Mouse (Mus musculus): ENCODE data around the gene Mllt3. TPM values are rescaled to one million over a fixed set of nuclear protein-coding genes. Genes with fewer than 3 reads are reported as not detected.

The Mllt3 gene
- total and polyA plus RNA-seq, 3 experiments = 15.4 to 75.3 TPM; not detected in 1

DNA sequence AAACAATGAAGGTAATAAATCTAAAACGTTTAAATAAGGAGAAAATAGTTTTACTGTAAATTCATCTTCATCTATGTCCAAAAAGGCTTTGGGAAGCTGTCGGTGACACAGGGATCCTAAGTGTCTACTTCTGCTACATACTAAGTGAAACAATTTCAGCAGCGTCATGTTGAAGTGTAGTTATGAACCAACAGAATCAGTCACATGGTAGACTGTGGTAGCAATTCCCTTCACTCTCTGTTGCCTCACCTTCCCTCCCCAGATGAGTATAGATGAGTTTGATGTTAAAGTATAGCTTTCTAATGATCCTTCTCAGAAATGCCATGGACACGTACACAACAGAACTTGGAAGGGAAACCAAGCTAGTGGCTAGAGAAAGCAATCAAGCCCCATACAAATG, 79.9 kb downstream of the Mllt3 start:
- Histone ChIP-seq H3K27ac (ENCODE audit: control insufficient read depth, low read depth, low read length) (no peak overlapping the region), H3K27me3 (ENCODE audit: control insufficient read depth in 1 of 2, insufficient read depth in 2 of 2, low read length in 2 of 2) (no peaks in the 10 kb centered on the region), H3K9ac (ENCODE audit: control insufficient read depth, low read depth, low read length, poor library complexity, severe bottlenecking) (no peak overlapping the region), H3K9me3 (replicated peaks; ENCODE audit: insufficient read depth, low read length) (no peaks in the 10 kb centered on the region), H3K79me2 (ENCODE audit: control insufficient read depth, insufficient read depth, low read length, poor library complexity) (no peaks in the 10 kb centered on the region), H3K4me1 (ENCODE audit: control insufficient read depth in 1 of 2, insufficient read depth in 2 of 2, low read length in 2 of 2) (peaks cover 5 to 7% of the 10 kb centered on the region in 2 experiments; a peak in 3 of 4 replicates), H3K36me3 (ENCODE audit: control insufficient read depth in 1 of 2, insufficient read depth in 2 of 2, low read length in 2 of 2) (peaks cover 0 to 5% of the 10 kb centered on the region in 2 experiments; a peak in 2 of 4 replicates), H3K4me3 (ENCODE audit: control insufficient read depth in 1 of 2, insufficient read depth in 1 of 2, low read depth in 2 of 2, low read length in 2 of 2) (no peak overlapping the region)
- DNase-seq (ENCODE audit: low read depth, low spot score) = no peak
- TF ChIP-seq ETS1 (IDR thresholded peaks at IDR 0.05; ENCODE audit: low read depth, low read length) (no peak), ZC3H11A (IDR thresholded peaks at IDR 0.05; ENCODE audit: low read depth, low read length) (no peak), BHLHE40 (IDR thresholded peaks at IDR 0.05; ENCODE audit: borderline replicate concordance, low read depth, low read length) (no peak), CHD1 (IDR thresholded peaks at IDR 0.05; ENCODE audit: low read depth, low read length) (no peak), TCF12 (IDR thresholded peaks at IDR 0.05; ENCODE audit: low read depth, low read length) (no peak)

DNA sequence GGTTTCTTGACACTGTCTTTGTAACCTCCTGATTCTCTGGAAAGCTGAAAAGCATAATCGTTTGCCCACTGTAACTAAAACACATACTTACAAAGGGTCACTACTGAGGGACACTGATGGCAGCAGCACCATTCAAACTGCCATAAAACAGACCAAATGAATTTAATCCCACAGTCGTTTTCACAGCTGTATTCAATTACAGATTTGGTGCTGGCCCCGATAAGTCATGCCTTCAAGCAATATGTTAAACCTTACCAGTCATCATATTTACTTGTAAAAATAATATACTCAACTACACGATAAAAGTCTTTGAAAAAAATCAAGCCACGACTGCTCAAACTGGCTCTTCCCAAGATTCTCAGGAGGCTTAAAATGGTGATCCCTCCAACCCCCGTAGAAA, 83.7 kb downstream of the Mllt3 start:
- H3K36me3 ChIP-seq (ENCODE audit: control insufficient read depth in 1 of 2, insufficient read depth in 2 of 2, low read length in 2 of 2) = peaks cover 0 to 7% of the 10 kb centered on the region in 2 experiments; a peak in 1 of 4 replicates
- no peaks in the 10 kb centered on the region; the same call in 1 of the 2 replicates for H3K79me2 ChIP-seq (ENCODE audit: control insufficient read depth, insufficient read depth, low read length, poor library complexity)
- H3K27ac ChIP-seq (ENCODE audit: control insufficient read depth, low read depth, low read length) = no peak overlapping the region
- no peaks in the 10 kb centered on the region for H3K9me3 ChIP-seq (replicated peaks; ENCODE audit: insufficient read depth, low read length)
- no peak for DNase-seq (ENCODE audit: low read depth, low spot score)
- H3K4me3 ChIP-seq (ENCODE audit: control insufficient read depth in 1 of 2, insufficient read depth in 1 of 2, low read depth in 2 of 2, low read length in 2 of 2) = no peak overlapping the region
- H3K27me3 ChIP-seq (ENCODE audit: control insufficient read depth in 1 of 2, insufficient read depth in 2 of 2, low read length in 2 of 2) = no peaks in the 10 kb centered on the region
- TF ChIP-seq ZNF384 (IDR thresholded peaks at IDR 0.05; ENCODE audit: low read depth, low read length) (no peak), POLR2A (IDR thresholded peaks at IDR 0.05; ENCODE audit: control insufficient read depth in 1 of 2, insufficient read depth in 1 of 2, low read depth in 1 of 2, low read length in 2 of 2, poor library complexity in 1 of 2) (no peak), E2F4 (IDR thresholded peaks at IDR 0.05; ENCODE audit: borderline replicate concordance, low read depth, low read length) (no peak), EP300 (IDR thresholded peaks at IDR 0.05; ENCODE audit: low read depth in 1 of 2, low read length in 2 of 2) (no peak), MAFK (IDR thresholded peaks at IDR 0.05; ENCODE audit: borderline replicate concordance, low read depth, low read length) (no peak), MYC (IDR thresholded peaks at IDR 0.05; ENCODE audit: low read depth, low read length) (no peak)
- peaks cover 0 to 3% of the 10 kb centered on the region in 2 experiments; a peak in 3 of 4 replicates for H3K4me1 ChIP-seq (ENCODE audit: control insufficient read depth in 1 of 2, insufficient read depth in 2 of 2, low read length in 2 of 2)
- H3K9ac ChIP-seq (ENCODE audit: control insufficient read depth, low read depth, low read length, poor library complexity, severe bottlenecking) = no peak overlapping the region

DNA sequence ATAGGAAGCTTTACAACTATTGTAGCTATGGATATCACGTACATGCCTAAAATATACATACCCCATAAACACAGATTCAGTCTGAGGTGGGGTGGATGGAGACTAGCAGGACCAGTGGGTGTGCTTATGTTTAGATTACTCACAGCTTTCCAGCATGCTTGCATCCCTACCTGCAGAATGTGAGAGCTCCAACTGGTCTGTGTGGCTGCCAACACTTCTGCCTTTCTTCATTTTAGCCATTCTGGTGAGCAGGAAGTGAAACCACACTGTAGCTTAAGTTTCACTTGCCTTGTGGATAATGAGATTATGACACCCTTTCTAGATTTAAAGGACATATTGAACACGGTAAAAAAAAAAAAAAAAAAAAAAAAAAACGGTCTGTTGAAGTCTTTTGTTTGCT, 88.8 kb downstream of the Mllt3 start:
- Histone ChIP-seq H3K27ac (ENCODE audit: control insufficient read depth, low read depth, low read length) (no peak overlapping the region), H3K4me1 (ENCODE audit: control insufficient read depth in 1 of 2, insufficient read depth in 2 of 2, low read length in 2 of 2) (peaks cover 0 to 3% of the 10 kb centered on the region in 2 experiments; a peak in 3 of 4 replicates), H3K36me3 (ENCODE audit: control insufficient read depth in 1 of 2, insufficient read depth in 2 of 2, low read length in 2 of 2) (peaks cover 0 to 11% of the 10 kb centered on the region in 2 experiments; a peak in 2 of 4 replicates), H3K4me3 (ENCODE audit: control insufficient read depth in 1 of 2, insufficient read depth in 1 of 2, low read depth in 2 of 2, low read length in 2 of 2) (no peak overlapping the region), H3K9ac (ENCODE audit: control insufficient read depth, low read depth, low read length, poor library complexity, severe bottlenecking) (no peak overlapping the region), H3K27me3 (ENCODE audit: control insufficient read depth in 1 of 2, insufficient read depth in 2 of 2, low read length in 2 of 2) (no peaks in the 10 kb centered on the region), H3K79me2 (ENCODE audit: control insufficient read depth, insufficient read depth, low read length, poor library complexity) (no peaks in the 10 kb centered on the region; the same call in 1 of the 2 replicates), H3K9me3 (replicated peaks; ENCODE audit: insufficient read depth, low read length) (no peaks in the 10 kb centered on the region)
- DNase-seq (ENCODE audit: low read depth, low spot score) = no peak
- TF ChIP-seq MYC (IDR thresholded peaks at IDR 0.05; ENCODE audit: low read depth, low read length) (no peak), SMC3 (IDR thresholded peaks at IDR 0.05; ENCODE audit: low read depth, low read length) (no peak), NRF1 (IDR thresholded peaks at IDR 0.05; ENCODE audit: insufficient read depth, low read depth, low read length, poor library complexity, severe bottlenecking) (no peak), ZKSCAN1 (IDR thresholded peaks at IDR 0.05; ENCODE audit: low read depth, low read length) (no peak), HCFC1 (IDR thresholded peaks at IDR 0.05; ENCODE audit: low read depth, low read length) (no peak), RCOR1 (IDR thresholded peaks at IDR 0.05; ENCODE audit: low read depth, low read length) (no peak), ETS1 (IDR thresholded peaks at IDR 0.05; ENCODE audit: low read depth, low read length) (no peak)

Data from MEL (cell line).